Mouse (Mus musculus) cortical plate, adult 2 months (tissue): ENCODE measurements around the gene Ifnar2. TPM values are rescaled to one million over a fixed set of nuclear protein-coding genes. Genes with fewer than 3 reads are reported as not detected.

ENCODE experiments used
- H3K27ac ChIP-seq: fragments of 200-500 bp; 2 replicates; pipeline ENCODE4 v1.5.1; 2012; ENCODE audit warnings: low read length, control low read depth, inconsistent platforms; ENCODE audit not compliant: insufficient read depth
- H3K4me1 ChIP-seq: fragments of 200-500 bp; 2 replicates; pipeline ENCODE4 v1.6.1; 2011; ENCODE audit warnings: low read length; ENCODE audit not compliant: control insufficient read depth, insufficient read depth
- H3K4me3 ChIP-seq: fragments of 200-500 bp; 2 replicates; pipeline ENCODE4 v1.5.1; 2011; ENCODE audit warnings: mild to moderate bottlenecking, low read length, control low read depth; ENCODE audit not compliant: insufficient read depth
- CTCF ChIP-seq: fragments of 200-500 bp; IDR thresholded peaks from 2 replicates; pipeline ENCODE4 v1.5.1; 2011; ENCODE audit warnings: mild to moderate bottlenecking, control low read depth, low read length; ENCODE audit not compliant: insufficient read depth; ENCODE audit errors: extremely low read depth
- POLR2A ChIP-seq: fragments of 200-500 bp; IDR thresholded peaks from 2 replicates; pipeline ENCODE4 v1.6.1; 2011; ENCODE audit warnings: mild to moderate bottlenecking, low read length, control low read depth; ENCODE audit not compliant: insufficient read depth; ENCODE audit errors: extremely low read depth
- polyA plus RNA-seq: library from polyadenylated mRNA; depleted of rRNA; stranded (reverse); fragments of >200 nt; gene quantifications from 2 replicates; pipeline ENCODE4 v1.2.3, GENCODE M21; 2012

The Ifnar2 gene
- polyA plus RNA-seq, 1 experiment: 33.7 TPM

GRCm38 (mm10) chr16:91357526-91357900 is 15.1 kb upstream of the Ifnar2 start:
- Histone ChIP-seq H3K4me1 (no peaks in the 10 kb centered on the region), H3K27ac (no peak overlapping the region), H3K4me3 (no peak overlapping the region)
- TF ChIP-seq POLR2A: no peak

- no peak overlapping the region for H3K27ac ChIP-seq
- H3K4me1 ChIP-seq: no peaks in the 10 kb centered on the region
These were observed 14.0 kb upstream of the Ifnar2 start for GRCm38 (mm10) chr16:91358555-91358954.

GRCm38 (mm10) chr16:91359531-91359930 is 13.1 kb upstream of the Ifnar2 start:
- TF ChIP-seq CTCF: no peak
- TF ChIP-seq POLR2A: no peak
- Histone ChIP-seq H3K4me3 (no peak overlapping the region), H3K4me1 (no peaks in the 10 kb centered on the region), H3K27ac (no peak overlapping the region)

More at GRCm38 (mm10) chr16:91358555-91358954, 14.0 kb upstream of the Ifnar2 start:
- TF ChIP-seq POLR2A: no peak
- TF ChIP-seq CTCF: peak; percentile 56
- no peak overlapping the region for H3K4me3 ChIP-seq

- Histone ChIP-seq H3K27ac (no peak overlapping the region), H3K4me3 (no peak overlapping the region), H3K4me1 (no peaks in the 10 kb centered on the region)
- no peak for TF ChIP-seq CTCF
- TF ChIP-seq POLR2A: no peak
These were observed 12.4 kb upstream of the Ifnar2 start for GRCm38 (mm10) chr16:91360162-91360561.

- Histone ChIP-seq H3K27ac (no peak overlapping the region), H3K4me1 (no peaks in the 10 kb centered on the region), H3K4me3 (no peak overlapping the region)
- TF ChIP-seq POLR2A: no peak
- TF ChIP-seq CTCF: no peak
These were observed 10.6 kb upstream of the Ifnar2 start for GRCm38 (mm10) chr16:91362006-91362405.

- Histone ChIP-seq H3K27ac (peak overlapping the region; percentile 37; the same call in 1 of the 2 replicates), H3K4me3 (no peak overlapping the region), H3K4me1 (no peaks in the 10 kb centered on the region)
- TF ChIP-seq CTCF (no peak), POLR2A (no peak)
These were observed 9.8 kb upstream of the Ifnar2 start for GRCm38 (mm10) chr16:91362616-91363272.

- TF ChIP-seq CTCF (no peak), POLR2A (no peak)
- Histone ChIP-seq H3K4me1 (no peaks in the 10 kb centered on the region), H3K4me3 (no peak overlapping the region), H3K27ac (no peak overlapping the region)
These were observed 9.1 kb upstream of the Ifnar2 start for GRCm38 (mm10) chr16:91363483-91363882.

- no peak for TF ChIP-seq CTCF
- TF ChIP-seq POLR2A: no peak
- Histone ChIP-seq H3K4me1 (no peaks in the 10 kb centered on the region), H3K4me3 (no peak overlapping the region), H3K27ac (no peak overlapping the region)
These were observed 6.0 kb upstream of the Ifnar2 start for GRCm38 (mm10) chr16:91366567-91366966.

GRCm38 (mm10) chr16:91367066-91367465 is 5.5 kb upstream of the Ifnar2 start:
- Histone ChIP-seq H3K27ac (no peak overlapping the region), H3K4me3 (no peak overlapping the region), H3K4me1 (no peaks in the 10 kb centered on the region)
- TF ChIP-seq POLR2A: no peak
- TF ChIP-seq CTCF: no peak

GRCm38 (mm10) chr16:91373473-91374252 is 1.1 kb downstream of the Ifnar2 start:
- peak overlapping the region; percentile 49 for H3K4me3 ChIP-seq
- peaks cover 3% of the 10 kb centered on the region; the same call in 1 of the 2 replicates for H3K4me1 ChIP-seq
- no peak for TF ChIP-seq POLR2A
- no peak for TF ChIP-seq CTCF
- peak overlapping the region; percentile 73 for H3K27ac ChIP-seq
